Mouse (Mus musculus) forebrain, postnatal 0 days (tissue): ENCODE measurements around the gene Brip1. TPM values are rescaled to one million over a fixed set of nuclear protein-coding genes. Genes with fewer than 3 reads are reported as not detected.

Experiments used
- ATAC-seq: fragments of 200-750 bp; cut with Nextera tagmentation; 2 replicates; pipeline ENCODE4 v1.8.0; 2017; ENCODE audit warnings: mild to moderate bottlenecking, moderate library complexity
- DNase-seq: peaks from one replicate; pipeline ENCODE4 v3.0.0-alpha.2; 2015
- H3K27ac ChIP-seq: fragments of 300-500 bp; sonication (generic); 2 replicates; pipeline ENCODE4 v1.5.1; 2014; ENCODE audit warnings: low read depth, mild to moderate bottlenecking, antibody characterized with exemption, low read length, moderate library complexity, mixed read lengths
- H3K27me3 ChIP-seq: fragments of 300-500 bp; sonication (generic); 2 replicates; pipeline ENCODE4 v1.6.1; 2014; ENCODE audit warnings: mild to moderate bottlenecking, low read length, mixed read lengths; ENCODE audit not compliant: insufficient read depth
- H3K36me3 ChIP-seq: fragments of 300-500 bp; sonication (generic); 2 replicates; pipeline ENCODE4 v1.6.1; 2014; ENCODE audit warnings: mild to moderate bottlenecking, moderate library complexity; ENCODE audit not compliant: insufficient read depth
- H3K4me1 ChIP-seq: fragments of 300-500 bp; sonication (generic); 2 replicates; pipeline ENCODE4 v1.6.1; 2014; ENCODE audit warnings: antibody characterized with exemption; ENCODE audit not compliant: insufficient read depth
- H3K4me2 ChIP-seq: fragments of 300-500 bp; sonication (generic); 2 replicates; pipeline ENCODE4 v1.6.1; 2014; ENCODE audit warnings: low read depth, mild to moderate bottlenecking, moderate library complexity
- H3K4me3 ChIP-seq: fragments of 300-500 bp; sonication (generic); 2 replicates; pipeline ENCODE4 v1.5.1; 2014; ENCODE audit warnings: low read depth, low read length, mixed read lengths
- H3K9ac ChIP-seq: fragments of 300-500 bp; sonication (generic); 2 replicates; pipeline ENCODE4 v1.6.1; 2014; ENCODE audit warnings: mild to moderate bottlenecking
- H3K9me3 ChIP-seq: fragments of 300-500 bp; sonication (generic); 2 replicates; pipeline ENCODE4 v1.6.1; 2016; ENCODE audit warnings: low read length
- CTCF ChIP-seq: sonication (generic); IDR thresholded peaks from 2 replicates; pipeline ENCODE4 v1.5.1; 2016; ENCODE audit warnings: antibody characterized with exemption, control low read depth, low read depth
- WGBS: fragments of 180-500 bp; shearing (Covaris S2); extraction: QIAGEN DNeasy Blood & Tissue Kit; methylation state at CpG from one replicate; pipeline ENCODE4 v1.1.7; 2014; 5-methylcytosine and 5-hydroxymethylcytosine counted together
- polyA plus RNA-seq: library from polyadenylated mRNA; unstranded; fragments of >200 nt; fragmentation: Nextera tagmentation; extraction: Ambion mirVana; gene quantifications from 2 replicates; pipeline ENCODE4 v1.2.1, GENCODE M21; 2015
- total RNA-seq: library from RNA; depleted of rRNA; stranded (reverse); fragments of >200 nt; gene quantifications from 2 replicates; pipeline ENCODE4 v1.2.3, GENCODE M21; 2014

Gene Brip1
- total and polyA plus RNA-seq, 2 experiments from 2014 or later = 1.2 to 3.4 TPM

DNA sequence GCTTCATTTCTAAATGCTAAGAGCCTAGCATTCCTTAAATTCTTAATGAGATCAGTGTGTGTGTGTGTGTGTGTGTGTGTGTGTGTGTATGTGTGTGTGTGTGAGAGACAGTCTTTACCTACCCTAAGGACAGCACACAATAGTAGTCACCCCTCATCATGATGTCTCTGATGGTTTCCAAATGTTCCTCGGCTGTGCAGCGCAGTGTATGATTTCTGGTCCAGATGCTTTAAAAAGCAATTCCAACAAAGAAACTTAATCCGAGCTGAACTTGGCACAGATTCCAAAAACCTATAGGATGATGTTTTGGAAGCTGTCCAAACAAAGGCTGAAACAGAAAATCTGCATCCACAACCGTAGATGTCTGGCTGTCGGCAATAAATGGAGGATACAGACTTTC, 173.0 kb downstream of the Brip1 start:
- no peak for TF ChIP-seq CTCF
- no peak overlapping the region for H3K27ac ChIP-seq
- no peaks in the 10 kb centered on the region for H3K4me1 ChIP-seq
- no peak for DNase-seq
- no peak for ATAC-seq
- no peaks in the 10 kb centered on the region for H3K36me3 ChIP-seq
- H3K27me3 ChIP-seq = no peaks in the 10 kb centered on the region
- 20% methylated on average over 5 of the region's 5 CpGs for WGBS
- no peaks in the 10 kb centered on the region for H3K9me3 ChIP-seq
- no peak overlapping the region for H3K9ac ChIP-seq
- no peak overlapping the region for H3K4me2 ChIP-seq
- no peak overlapping the region for H3K4me3 ChIP-seq

DNA sequence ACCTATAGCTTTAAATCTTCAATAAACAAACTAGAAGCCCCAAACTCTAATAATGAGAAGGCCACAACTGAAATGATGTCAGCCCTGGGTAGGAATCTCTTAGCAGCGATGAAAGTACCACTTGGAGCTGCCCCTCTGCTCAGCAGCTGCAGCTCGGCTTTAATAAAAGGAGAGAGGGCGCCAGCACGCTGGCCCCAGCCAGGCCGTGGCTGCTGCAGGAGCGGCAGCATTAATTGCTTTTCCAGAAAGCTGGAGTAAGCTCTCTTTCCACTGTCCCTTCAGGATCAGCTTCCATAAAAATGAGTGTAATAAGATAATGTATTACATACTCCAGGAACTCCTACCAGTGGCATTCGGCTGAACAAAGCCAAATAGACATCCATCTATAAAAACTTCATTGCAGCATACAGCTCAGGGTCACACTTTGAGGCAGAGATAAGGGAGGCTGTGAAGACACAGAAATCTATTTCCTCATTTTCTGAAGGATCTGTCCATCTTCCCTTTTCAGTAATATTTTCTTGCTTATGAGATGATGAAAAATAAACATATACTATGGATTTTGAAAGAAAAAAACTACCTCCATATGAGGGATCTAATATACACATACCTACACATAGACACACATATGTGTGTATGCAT, 174.3 kb downstream of the Brip1 start:
- no peak overlapping the region for H3K4me2 ChIP-seq
- H3K36me3 ChIP-seq = no peaks in the 10 kb centered on the region
- ATAC-seq = no peak
- H3K9ac ChIP-seq = no peak overlapping the region
- WGBS = 16% methylated on average over 7 of the region's 7 CpGs
- no peak overlapping the region for H3K4me3 ChIP-seq
- no peak overlapping the region for H3K27ac ChIP-seq
- H3K27me3 ChIP-seq = no peaks in the 10 kb centered on the region
- TF ChIP-seq CTCF = no peak
- H3K4me1 ChIP-seq = no peaks in the 10 kb centered on the region
- H3K9me3 ChIP-seq = no peaks in the 10 kb centered on the region
- DNase-seq = no peak

DNA sequence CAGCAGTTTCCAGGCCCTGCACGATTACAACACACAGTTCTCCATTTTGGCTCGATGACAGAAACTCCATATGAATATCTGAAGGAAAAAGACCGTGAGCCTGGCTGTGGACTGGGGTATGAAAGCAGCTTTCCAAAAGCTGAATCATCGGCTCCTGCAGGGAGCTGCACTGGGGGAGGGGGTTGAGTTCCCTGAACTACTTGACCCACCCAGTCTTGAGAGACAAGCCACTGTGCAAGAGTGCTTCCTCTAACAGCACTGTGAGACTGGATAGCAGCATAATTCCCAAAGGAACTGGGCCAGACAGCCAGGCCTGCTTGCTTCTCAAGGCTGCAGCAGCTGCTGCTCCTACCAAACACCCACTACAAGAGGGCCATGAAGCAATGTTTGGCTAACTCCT, 178.6 kb downstream of the Brip1 start:
- Histone ChIP-seq H3K27ac (no peak overlapping the region), H3K4me1 (no peaks in the 10 kb centered on the region), H3K9me3 (no peaks in the 10 kb centered on the region), H3K9ac (no peak overlapping the region), H3K4me2 (no peak overlapping the region), H3K36me3 (no peaks in the 10 kb centered on the region), H3K27me3 (no peaks in the 10 kb centered on the region), H3K4me3 (no peak overlapping the region)
- DNase-seq (peak; percentile 38), ATAC-seq (peak; percentile 45)
- 35% methylated on average over 4 of the region's 4 CpGs for WGBS
- no peak for TF ChIP-seq CTCF

DNA sequence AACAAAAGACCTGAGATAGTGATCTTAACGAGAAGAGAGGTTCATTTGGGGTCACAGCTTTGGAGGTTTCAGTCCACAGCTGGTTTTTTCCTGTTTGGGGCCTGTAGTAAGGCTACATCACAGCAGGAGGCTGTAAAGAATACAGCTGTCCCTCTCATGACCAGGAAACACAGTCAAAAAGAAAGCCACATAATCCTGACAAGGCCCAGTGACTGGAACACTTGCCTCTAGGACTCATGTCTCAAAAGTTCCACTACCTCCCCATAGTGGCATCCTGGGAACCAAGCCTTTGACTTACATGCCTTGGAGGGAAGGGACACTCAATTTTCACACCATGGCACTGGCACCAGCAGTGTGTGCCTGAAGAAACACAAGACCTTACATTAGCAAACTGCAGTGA, 181.0 kb downstream of the Brip1 start:
- Histone ChIP-seq H3K4me3 (no peak overlapping the region), H3K27ac (no peak overlapping the region), H3K9ac (no peak overlapping the region), H3K27me3 (no peaks in the 10 kb centered on the region), H3K4me1 (no peaks in the 10 kb centered on the region), H3K4me2 (no peak overlapping the region), H3K9me3 (no peaks in the 10 kb centered on the region), H3K36me3 (no peaks in the 10 kb centered on the region)
- DNase-seq (no peak), ATAC-seq (no peak)
- TF ChIP-seq CTCF = no peak
- 32% methylated on average over 1 of the region's 1 CpGs for WGBS

DNA sequence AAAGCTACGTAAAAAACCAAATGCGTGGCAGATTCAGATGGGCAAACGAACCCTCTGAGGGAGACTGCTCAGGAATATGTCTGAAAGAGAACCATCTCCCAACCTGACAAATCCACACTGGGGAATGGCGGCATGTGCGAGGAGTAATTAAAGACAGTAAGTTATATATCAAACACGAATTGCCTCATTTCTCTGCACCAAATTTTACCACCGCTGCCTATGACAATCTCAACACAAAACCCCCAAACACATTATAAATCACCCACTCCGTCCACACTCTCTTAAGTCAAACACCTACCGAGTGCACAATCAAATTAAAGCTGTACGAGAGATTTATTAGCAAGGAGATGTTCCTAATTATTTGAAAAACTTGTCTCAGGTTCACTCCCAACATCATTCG, 184.8 kb downstream of the Brip1 start:
- Histone ChIP-seq H3K27me3 (no peaks in the 10 kb centered on the region), H3K36me3 (no peaks in the 10 kb centered on the region), H3K4me1 (no peaks in the 10 kb centered on the region), H3K9me3 (no peaks in the 10 kb centered on the region), H3K4me3 (no peak overlapping the region), H3K4me2 (no peak overlapping the region), H3K9ac (no peak overlapping the region), H3K27ac (no peak overlapping the region)
- DNase-seq (no peak), ATAC-seq (no peak)
- 83% methylated on average over 11 of the region's 11 CpGs for WGBS
- no peak for TF ChIP-seq CTCF

DNA sequence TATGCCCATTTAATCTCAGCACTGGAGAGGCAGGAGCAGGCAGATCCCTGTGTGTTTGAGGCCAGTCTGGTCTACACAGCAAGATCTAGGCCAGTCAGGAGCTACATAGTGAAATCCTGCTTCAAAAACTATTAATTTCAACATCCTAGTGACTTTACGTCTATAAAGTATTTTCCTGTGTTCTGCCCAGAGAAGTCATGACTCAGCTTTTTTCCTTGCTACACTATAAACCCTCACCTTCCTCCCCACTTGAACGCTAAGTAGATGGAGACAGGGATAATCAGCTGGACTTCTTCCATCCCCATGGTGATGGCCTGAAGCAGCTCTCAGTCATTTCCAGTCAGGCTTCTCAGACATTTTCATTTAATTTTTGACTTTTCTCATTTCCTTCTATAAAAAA, 187.9 kb downstream of the Brip1 start:
- Histone ChIP-seq H3K9ac (no peak overlapping the region), H3K4me1 (no peaks in the 10 kb centered on the region), H3K27ac (no peak overlapping the region), H3K4me3 (no peak overlapping the region), H3K27me3 (no peaks in the 10 kb centered on the region), H3K9me3 (no peaks in the 10 kb centered on the region), H3K36me3 (no peaks in the 10 kb centered on the region), H3K4me2 (no peak overlapping the region)
- 80% methylated on average over 2 of the region's 2 CpGs for WGBS
- DNase-seq (no peak), ATAC-seq (no peak)
- TF ChIP-seq CTCF = no peak

DNA sequence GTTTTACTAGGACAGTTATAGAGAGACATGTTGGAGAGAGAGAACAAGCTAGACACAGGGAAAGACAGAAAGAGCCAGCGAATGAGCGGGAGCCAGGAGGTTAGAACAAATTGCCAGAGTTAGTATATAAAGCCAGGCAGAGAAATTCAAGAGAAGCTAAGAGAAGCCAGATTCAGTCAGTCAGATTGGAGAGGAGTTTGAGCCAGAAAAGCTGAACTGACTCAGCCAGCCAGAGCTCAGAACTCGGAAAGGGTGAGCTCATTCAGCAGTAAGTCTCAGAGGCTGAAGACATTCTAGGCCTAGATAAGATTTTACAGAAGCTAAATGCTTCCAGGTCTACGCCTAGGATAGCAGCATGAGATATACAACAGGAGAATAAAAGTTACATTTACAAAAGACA, 190.5 kb downstream of the Brip1 start:
- Histone ChIP-seq H3K4me1 (no peaks in the 10 kb centered on the region), H3K27me3 (no peaks in the 10 kb centered on the region), H3K4me2 (no peak overlapping the region), H3K9ac (no peak overlapping the region), H3K27ac (no peak overlapping the region), H3K4me3 (no peak overlapping the region), H3K36me3 (no peaks in the 10 kb centered on the region), H3K9me3 (no peaks in the 10 kb centered on the region)
- no peak for TF ChIP-seq CTCF
- ATAC-seq (no peak), DNase-seq (no peak)
- 79% methylated on average over 4 of the region's 4 CpGs for WGBS
